Mouse (Mus musculus) brain, embryonic 14.5 days (tissue): ENCODE measurements at regions not wholly inside any gene's neighbourhood (a gene's known extent, or its start where the extent isn't known, plus 50 kb on each side); places are given as distances from the start of the nearest gene placed in this dataset.

Source experiments
- CTCF ChIP-seq: fragments of 200-500 bp; IDR thresholded peaks from 2 replicates; pipeline ENCODE4 v1.5.1; 2012; ENCODE audit warnings: inconsistent platforms, mild to moderate bottlenecking, moderate library complexity, borderline replicate concordance; ENCODE audit not compliant: insufficient read depth, insufficient read length; ENCODE audit errors: extremely low read depth
- POLR2A ChIP-seq: fragments of 200-500 bp; IDR thresholded peaks from 2 replicates; pipeline ENCODE4 v1.6.1; 2012; ENCODE audit warnings: mild to moderate bottlenecking, inconsistent platforms, borderline replicate concordance; ENCODE audit not compliant: poor library complexity, insufficient read depth, insufficient read length, severe bottlenecking; ENCODE audit errors: extremely low read depth

DNA sequence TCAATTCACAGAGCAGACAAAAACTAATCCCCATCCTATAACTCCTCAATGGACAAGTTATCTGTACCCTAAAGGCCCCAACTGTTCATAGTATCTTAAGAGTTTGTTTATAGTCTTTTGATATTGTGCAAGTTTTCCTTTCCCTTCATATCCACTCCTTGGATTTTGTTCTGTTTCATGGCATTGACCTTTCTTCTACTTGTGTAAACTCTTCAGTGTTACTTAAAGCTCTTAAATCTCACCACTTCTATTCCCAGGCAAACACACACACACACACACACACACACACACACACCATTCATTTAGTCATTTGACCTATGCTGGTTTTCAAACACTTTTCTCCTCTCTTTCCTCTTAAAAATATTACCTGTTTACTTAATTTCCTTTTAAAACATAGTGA, 192.7 kb downstream of the Brinp2 start:
- TF ChIP-seq CTCF (no peak), POLR2A (no peak)
